Mouse (Mus musculus) megakaryocyte, embryonic 14.5 days (primary cell): Measurements from ENCODE around the gene Anapc15-ps.

ENCODE experiments used
- FLI1 ChIP-seq: IDR thresholded peaks from 2 replicates; pipeline ENCODE4 v1.6.1; 2012; ENCODE audit warnings: low read length, inconsistent platforms, mixed read lengths
- GATA1 ChIP-seq: IDR thresholded peaks from 3 replicates; pipeline ENCODE4 v1.6.1; 2012; ENCODE audit warnings: mixed read lengths, low read length, inconsistent platforms, borderline replicate concordance

GRCm38 (mm10) chr10:95641335-95641734 lies 31.9 kb downstream of the Anapc15-ps start:
- TF ChIP-seq GATA1 (no peak), FLI1 (no peak)
